Mouse (Mus musculus): Measurements from ENCODE around the gene Larp6.

- no peak for TF ChIP-seq CTCF (IDR thresholded peaks at IDR 0.05; ENCODE audit: extremely low read depth, insufficient read depth, insufficient read length, insufficient replicate concordance)
- TF ChIP-seq POLR2A (IDR thresholded peaks at IDR 0.05; ENCODE audit: low read depth, low read length): no peak
Measured at GRCm38 (mm10) chr9:60768393-60768792, 55.6 kb downstream of the Larp6 start.
